Mouse (Mus musculus): Measurements from ENCODE around the gene Pink1. TPM values are rescaled to one million over a fixed set of nuclear protein-coding genes. Genes with fewer than 3 reads are reported as not detected.

Pink1 gene
- total RNA-seq, 2 experiments from 2014 or later: 652 to 780 TPM

- H3K27ac ChIP-seq: no peak overlapping the region
- no peak for TF ChIP-seq CTCF (IDR thresholded peaks at IDR 0.05)
- intact Hi-C loops (cut with DNase I): no loop called here
- H3K4me3 ChIP-seq: no peak overlapping the region
- DNase-seq: peak; percentile 7
Observed at GRCm38 (mm10) chr4:138303011-138303410, 23.1 kb downstream of the Pink1 start.

- Histone ChIP-seq H3K4me3 (no peak overlapping the region), H3K27ac (no peak overlapping the region)
- peak; percentile 39 for DNase-seq
- TF ChIP-seq CTCF (IDR thresholded peaks at IDR 0.05): no peak
- intact Hi-C loops (cut with DNase I): no loop called here
Observed at GRCm38 (mm10) chr4:138301271-138301780, 24.8 kb downstream of the Pink1 start.

- Histone ChIP-seq H3K27ac (no peak overlapping the region), H3K4me3 (no peak overlapping the region)
- no peak for DNase-seq
- intact Hi-C loops (cut with DNase I): no loop called here
- TF ChIP-seq CTCF (IDR thresholded peaks at IDR 0.05): no peak
Observed at GRCm38 (mm10) chr4:138293949-138294550, 32.1 kb downstream of the Pink1 start.

GRCm38 (mm10) chr4:138293261-138293948, 32.7 kb downstream of the Pink1 start:
- DNase-seq: no peak
- TF ChIP-seq CTCF (IDR thresholded peaks at IDR 0.05): no peak
- intact Hi-C loops (cut with DNase I): no loop called here

GRCm38 (mm10) chr4:138292028-138292427, 34.1 kb downstream of the Pink1 start:
- no peak for TF ChIP-seq CTCF (IDR thresholded peaks at IDR 0.05)
- no peak for DNase-seq
- intact Hi-C loops (cut with DNase I): no loop called here
- no peak overlapping the region for H3K4me3 ChIP-seq
- no peak overlapping the region for H3K27ac ChIP-seq

More at GRCm38 (mm10) chr4:138293261-138293948, 32.7 kb downstream of the Pink1 start:
- Histone ChIP-seq H3K27ac (no peak overlapping the region), H3K4me3 (no peak overlapping the region)

GRCm38 (mm10) chr4:138288691-138289090, 37.4 kb downstream of the Pink1 start:
- H3K4me3 ChIP-seq: no peak overlapping the region
- intact Hi-C loops (cut with DNase I): no loop called here
- no peak overlapping the region for H3K27ac ChIP-seq
- DNase-seq: no peak
- TF ChIP-seq CTCF (IDR thresholded peaks at IDR 0.05): no peak

GRCm38 (mm10) chr4:138286411-138286810, 39.7 kb downstream of the Pink1 start:
- no peak for TF ChIP-seq CTCF (IDR thresholded peaks at IDR 0.05)
- Histone ChIP-seq H3K4me3 (no peak overlapping the region), H3K27ac (no peak overlapping the region)
- no peak for DNase-seq
- intact Hi-C loops (cut with DNase I): no loop called here

- no peak overlapping the region for H3K27ac ChIP-seq
- TF ChIP-seq CTCF (IDR thresholded peaks at IDR 0.05): peak; percentile 93
- peak; percentile 51 for DNase-seq
- H3K4me3 ChIP-seq: no peak overlapping the region
- intact Hi-C loops (cut with DNase I): no loop called here
Observed at GRCm38 (mm10) chr4:138282834-138283233, 43.3 kb downstream of the Pink1 start.

GRCm38 (mm10) chr4:138278346-138278745, 47.8 kb downstream of the Pink1 start:
- DNase-seq: no peak
- intact Hi-C loops (cut with DNase I): no loop called here
- Histone ChIP-seq H3K27ac (no peak overlapping the region), H3K4me3 (no peak overlapping the region)
- TF ChIP-seq CTCF (IDR thresholded peaks at IDR 0.05): no peak

GRCm38 (mm10) chr4:138272011-138272997, 53.8 kb downstream of the Pink1 start:
- DNase-seq: peak; percentile 46
- Histone ChIP-seq H3K4me3 (no peak overlapping the region), H3K27ac (no peak overlapping the region)
- intact Hi-C loops (cut with DNase I): no loop called here
- no peak for TF ChIP-seq CTCF (IDR thresholded peaks at IDR 0.05)

GRCm38 (mm10) chr4:138267869-138268268, 58.2 kb downstream of the Pink1 start:
- no peak for TF ChIP-seq CTCF (IDR thresholded peaks at IDR 0.05)

More at GRCm38 (mm10) chr4:138267869-138268268, 58.2 kb downstream of the Pink1 start:
- Histone ChIP-seq H3K27ac (no peak overlapping the region), H3K4me3 (no peak overlapping the region)
- intact Hi-C loops (cut with DNase I): no loop called here
- no peak for DNase-seq

Small RNA genes within 50 kb of the gene (microRNA-seq; reads per million reads assigned to microRNA genes)
- gene Gm27646: not detected
- 5.1 reads per million for gene Mir7019

Other genes starting within 250 kb of the Pink1 start
- gene Hp1bp3, start 110.0 kb downstream of the Pink1 start, total RNA-seq (2021): 10 to 100 TPM; 50.8 to 67.8 TPM
- under 1 TPM in 1 of 2 experiments, not detected in 1; 0.28 TPM for gene Sh2d5, start 75.9 kb downstream of the Pink1 start, total RNA-seq (2021)
- gene Kif17, start 75.9 kb downstream of the Pink1 start, total RNA-seq (2021): under 1 TPM in 1 of 2 experiments, not detected in 1; 0.11 TPM
- gene Ddost, start 21.6 kb downstream of the Pink1 start, total RNA-seq (2021): 10 to 100 TPM; 29.1 to 34.3 TPM
- gene Cda, start 41.7 kb upstream of the Pink1 start, total RNA-seq (2021): 1 to 10 TPM in 1 of 2 experiments, under 1 TPM in 1; 0.56 to 1.2 TPM
- not detected for gene Fam43b, start 70.2 kb upstream of the Pink1 start, total RNA-seq (2021)
- 10 to 100 TPM; 37.5 to 45.5 TPM for gene Mul1, start 108.4 kb upstream of the Pink1 start, total RNA-seq (2021)
- gene Camk2n1, start 128.0 kb upstream of the Pink1 start, total RNA-seq (2021): 1 to 10 TPM; 5.8 to 7.0 TPM

All from gastrocnemius, adult 2 months (tissue).